Mouse (Mus musculus) kidney, adult 2 months (tissue): ENCODE results near the gene Dpp9.

Experiments
- CTCF ChIP-seq: fragments of 200-500 bp; conservative IDR thresholded peaks from 2 replicates; pipeline ENCODE4 v1.5.1; 2011; ENCODE audit warnings: low read depth, mild to moderate bottlenecking, control low read depth, low read length, moderate library complexity, mixed read lengths; ENCODE audit not compliant: insufficient read depth, insufficient read length
- POLR2A ChIP-seq: fragments of 200-500 bp; IDR thresholded peaks from one replicate; pipeline ENCODE4 v1.6.1; 2011; ENCODE audit warnings: low read depth, low read length, control low read depth

DNA sequence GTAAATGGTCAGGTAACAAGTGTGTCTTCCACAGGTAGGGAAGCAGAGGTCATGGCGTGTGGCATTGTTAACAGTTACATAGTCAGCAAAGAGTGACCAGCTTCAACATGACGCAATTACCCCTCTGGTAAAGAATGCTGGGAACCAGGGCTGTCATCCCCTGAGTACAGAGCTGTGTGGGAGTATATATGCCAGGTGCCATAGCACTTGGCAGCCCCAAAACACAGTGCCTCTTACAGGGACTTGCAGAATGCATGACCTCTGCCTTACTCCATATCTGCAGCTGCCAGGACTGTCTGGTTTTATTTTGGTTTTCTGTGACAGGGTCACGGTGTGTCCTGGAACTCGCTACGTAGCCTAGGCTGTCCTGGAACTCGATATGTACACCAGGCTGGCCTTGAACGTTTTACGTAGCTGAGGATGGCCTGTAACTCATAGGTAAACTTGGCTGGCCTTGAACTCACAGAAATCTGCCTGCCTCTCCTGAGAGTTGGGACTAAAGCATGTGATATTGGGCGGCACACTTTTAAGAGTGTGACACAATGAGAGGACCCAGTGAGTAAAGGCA lies 10.7 kb downstream of the Dpp9 start:
- no peak for TF ChIP-seq CTCF
- TF ChIP-seq POLR2A = no peak
